Mouse (Mus musculus): ENCODE measurements around the gene Spib.

Gene Spib

DNA sequence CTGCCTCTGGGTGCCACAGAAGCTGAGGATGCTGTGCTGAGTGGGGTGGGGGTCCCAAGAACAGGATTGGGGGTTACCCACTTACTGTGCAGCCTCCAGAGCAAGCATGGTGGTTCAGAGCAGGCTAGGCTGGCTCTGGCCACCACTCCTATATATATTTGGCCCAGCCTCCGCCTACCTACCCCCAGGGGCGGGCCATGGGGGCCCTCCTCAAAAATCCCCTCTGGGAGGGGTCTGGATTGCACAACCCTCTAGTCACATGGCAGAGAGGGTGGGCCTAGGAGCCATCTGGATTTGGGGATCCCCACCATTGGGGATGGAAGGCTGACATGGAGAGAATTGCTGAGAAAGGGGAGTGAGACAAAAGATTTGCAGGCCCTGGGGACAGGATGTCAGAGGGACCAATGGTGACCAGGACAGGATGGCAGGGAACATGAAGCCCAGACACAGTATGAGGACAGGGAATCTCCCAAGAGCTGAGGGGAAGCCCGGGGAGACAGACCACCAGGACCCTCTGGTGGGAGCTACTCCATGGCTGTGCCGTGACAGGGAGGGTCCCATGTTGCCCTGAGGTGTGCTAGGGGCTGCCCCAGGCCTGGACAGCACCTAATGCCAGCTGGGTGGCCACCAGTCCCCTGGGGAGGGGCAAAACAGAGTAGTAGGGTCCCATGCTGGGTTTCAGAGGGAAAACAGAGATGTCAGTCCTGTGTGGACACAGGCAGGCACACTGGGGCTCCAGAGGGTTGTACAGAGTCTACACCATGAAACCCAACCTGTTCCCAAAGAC is at the start of gene Spib:
TSS of gene Spib (minus strand) at position 126 of the 787 bp plus-strand sequence.
- no peak for DNase-seq

- no peak for DNase-seq
Measured at GRCm38 (mm10) chr7:44581637-44582036, 49.8 kb upstream of the Spib start.

GRCm38 (mm10) chr7:44576333-44576844 is 44.5 kb upstream of the Spib start:
- DNase-seq: no peak

GRCm38 (mm10) chr7:44572956-44573484 is 41.1 kb upstream of the Spib start:
- DNase-seq: no peak

DNA sequence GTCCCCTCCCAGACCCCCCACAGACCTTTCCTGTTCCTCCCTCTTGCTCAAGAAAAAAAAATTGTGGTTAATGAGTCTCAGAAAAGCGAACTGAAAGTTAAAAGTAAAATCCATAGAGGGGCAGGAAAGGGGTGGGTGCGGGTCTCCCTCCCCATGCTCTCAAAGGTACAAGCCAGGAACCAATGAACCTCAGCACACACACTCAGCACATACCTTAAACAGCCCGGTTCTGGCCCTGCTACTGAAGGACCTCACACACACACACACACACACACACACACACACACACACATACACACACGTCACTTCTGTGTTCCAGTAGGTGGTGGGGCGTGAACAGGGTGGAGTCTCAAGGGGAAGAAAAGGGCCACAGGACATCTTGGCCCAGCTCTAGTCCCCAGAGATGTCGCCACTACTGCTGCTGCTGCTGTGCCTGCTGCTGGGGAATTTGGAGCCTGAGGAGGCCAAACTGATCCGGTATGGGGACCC is 40.4 kb upstream of the Spib start, which contains the start of gene Napsa:
TSS of gene Napsa (plus strand) at position 168 of the 489 bp plus-strand sequence.
- DNase-seq: no peak

DNA sequence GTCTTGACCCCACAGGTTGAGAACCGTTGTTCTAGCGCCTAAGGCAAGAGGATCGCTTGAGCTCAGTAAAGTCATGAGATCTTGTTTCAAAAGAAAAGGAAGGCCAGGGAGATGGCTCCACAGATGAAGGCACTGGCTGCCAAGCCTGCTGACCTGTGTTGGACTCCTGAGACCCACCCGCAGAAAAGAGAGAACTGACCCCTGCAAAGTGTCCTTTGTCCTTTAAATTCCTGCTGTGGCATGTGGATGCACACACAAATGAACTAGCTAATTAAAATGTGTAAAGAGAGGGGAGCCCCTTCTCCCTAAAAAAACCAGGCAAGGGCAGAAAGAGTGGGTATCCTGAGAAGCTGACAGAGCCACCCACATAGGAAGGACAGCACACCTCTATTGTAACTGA is 39.9 kb upstream of the Spib start:
- no peak for DNase-seq

DNA sequence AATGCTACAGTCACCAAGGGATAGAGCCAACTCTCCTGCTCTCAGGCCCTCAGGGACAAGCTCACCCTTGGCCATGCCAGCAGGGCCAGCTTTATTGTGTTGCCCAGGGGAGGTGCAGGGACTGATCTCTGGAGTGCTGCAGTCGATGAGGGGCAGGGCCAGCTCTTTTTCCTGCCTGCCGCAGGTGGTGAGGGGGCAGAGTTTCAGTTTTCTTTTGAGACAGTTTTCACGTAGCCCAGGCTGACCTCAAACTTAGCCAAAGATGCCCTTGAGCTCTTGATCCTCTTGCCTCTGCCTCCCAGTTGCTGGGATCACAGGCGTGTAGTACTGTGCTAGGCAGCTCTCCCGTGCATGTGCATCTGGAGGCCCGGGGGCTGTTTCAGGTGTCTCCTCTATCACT is 39.1 kb upstream of the Spib start:
- DNase-seq: no peak

DNA sequence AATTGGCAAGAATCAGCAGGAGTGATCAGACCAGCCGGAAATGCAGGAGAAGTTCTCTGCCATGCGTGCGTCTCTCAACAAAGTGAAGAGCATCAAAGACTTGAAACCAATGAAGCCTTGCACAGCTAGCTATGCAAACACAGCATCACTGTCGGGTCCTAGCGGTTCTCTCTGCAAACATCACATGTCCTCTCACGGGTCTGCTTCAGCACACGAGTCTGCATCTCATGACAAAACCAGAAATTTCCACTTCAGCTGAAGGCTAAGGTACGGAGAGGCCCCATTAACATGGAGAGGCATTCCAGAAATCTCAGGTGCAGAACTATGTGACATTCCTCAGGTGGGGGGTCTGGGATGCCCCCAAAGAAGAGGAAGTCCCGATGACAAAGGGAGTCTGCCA is 36.9 kb upstream of the Spib start:
- no peak for DNase-seq

DNA sequence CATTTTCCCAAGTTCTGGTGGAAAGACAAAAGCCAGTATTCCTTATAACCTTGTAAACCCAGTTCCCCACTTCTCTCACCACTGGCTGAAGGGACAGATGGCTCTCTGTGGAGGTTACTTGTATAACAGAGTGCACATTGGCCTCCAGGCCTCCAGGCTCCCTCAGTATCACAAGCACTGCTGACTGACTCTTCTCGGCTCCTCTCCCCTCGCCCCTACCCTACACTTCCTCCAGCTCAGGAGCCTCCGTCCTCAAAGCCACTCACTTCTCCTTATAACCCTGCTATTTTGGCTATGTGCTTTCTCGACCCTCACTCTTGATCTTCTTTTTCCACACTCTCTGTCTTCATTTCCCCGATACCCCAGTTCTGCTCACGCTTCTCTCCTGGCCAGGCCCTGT is 33.5 kb upstream of the Spib start:
- no peak for DNase-seq

DNA sequence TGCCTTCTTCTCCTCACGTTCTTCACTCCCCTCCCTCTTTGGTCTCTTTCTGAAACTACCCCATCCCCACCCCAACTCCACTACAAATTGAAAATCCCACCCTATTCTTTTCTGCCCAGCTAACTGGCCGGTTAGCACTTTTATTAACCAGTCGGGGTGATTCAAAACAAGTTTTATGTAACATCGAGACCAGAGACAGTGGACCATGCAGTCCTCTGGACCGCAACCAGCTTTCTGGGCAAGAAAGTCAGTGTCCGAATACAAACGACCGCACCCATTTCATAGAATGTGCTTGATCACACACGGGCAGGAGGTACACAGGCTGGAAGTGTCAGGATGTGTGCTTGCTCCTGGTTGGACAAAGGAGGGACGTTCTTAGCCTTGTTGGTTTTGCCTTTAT is 32.6 kb upstream of the Spib start:
- DNase-seq: no peak

- no peak for DNase-seq
Measured at GRCm38 (mm10) chr7:44563284-44563683, 31.4 kb upstream of the Spib start.

DNA sequence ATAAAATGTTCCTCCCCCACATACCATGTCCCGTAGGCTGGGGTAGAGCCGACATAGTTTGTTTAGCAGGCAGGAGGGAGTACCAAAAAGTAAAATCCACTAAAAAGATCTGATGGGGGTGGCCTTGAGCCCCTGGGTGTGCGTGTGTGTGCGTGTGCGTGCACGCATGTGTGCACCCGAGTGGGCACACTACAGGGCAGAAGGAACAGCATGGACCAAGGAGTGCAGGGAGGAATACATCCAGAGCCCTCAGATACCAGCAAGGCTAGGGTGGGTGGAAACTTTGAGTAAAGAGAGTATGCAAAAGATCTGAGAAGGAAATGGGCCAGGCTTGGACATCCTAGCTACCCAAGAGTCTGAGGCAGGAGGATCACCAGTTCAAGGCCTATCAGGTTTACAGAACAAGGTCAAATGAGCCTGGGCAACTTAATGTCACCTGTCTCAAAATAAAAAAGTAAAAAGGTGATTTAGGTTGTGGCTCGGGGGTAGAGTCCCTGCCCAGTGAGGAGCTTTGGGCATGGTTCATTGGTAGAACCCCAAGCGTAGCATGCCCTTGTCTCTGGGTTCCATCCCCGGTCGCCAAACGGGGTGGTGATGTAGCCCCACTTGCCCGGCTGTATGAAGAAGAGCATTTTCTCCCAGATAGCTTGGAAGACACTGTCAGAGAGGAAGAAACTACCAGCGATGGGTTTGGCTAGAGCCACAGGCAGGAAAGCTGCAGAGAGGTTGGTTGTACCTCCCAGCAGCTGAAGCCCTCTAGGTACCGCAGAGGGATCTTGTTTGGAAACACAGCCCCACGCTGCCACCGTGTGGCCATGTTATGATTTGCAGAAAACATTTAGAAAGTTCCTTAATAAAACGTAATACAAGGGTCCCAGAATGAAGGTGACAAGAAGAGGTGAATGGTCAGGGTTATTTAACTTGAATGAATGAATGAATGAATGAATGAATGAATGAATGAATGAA is 28.8 kb upstream of the Spib start:
- peak; percentile 60 for DNase-seq

GRCm38 (mm10) chr7:44557629-44558028 is 25.8 kb upstream of the Spib start:
- DNase-seq: no peak

GRCm38 (mm10) chr7:44553826-44554225 is 22.0 kb upstream of the Spib start, which contains the start of gene Nr1h2:
Gene Nr1h2, minus strand, starts transcription at chr7:44553951.
- peak; percentile 93 for DNase-seq

GRCm38 (mm10) chr7:44553196-44553764 is 21.4 kb upstream of the Spib start:
- DNase-seq: peak; percentile 47

- DNase-seq: no peak
Measured at GRCm38 (mm10) chr7:44552141-44552908, 20.5 kb upstream of the Spib start.

DNA sequence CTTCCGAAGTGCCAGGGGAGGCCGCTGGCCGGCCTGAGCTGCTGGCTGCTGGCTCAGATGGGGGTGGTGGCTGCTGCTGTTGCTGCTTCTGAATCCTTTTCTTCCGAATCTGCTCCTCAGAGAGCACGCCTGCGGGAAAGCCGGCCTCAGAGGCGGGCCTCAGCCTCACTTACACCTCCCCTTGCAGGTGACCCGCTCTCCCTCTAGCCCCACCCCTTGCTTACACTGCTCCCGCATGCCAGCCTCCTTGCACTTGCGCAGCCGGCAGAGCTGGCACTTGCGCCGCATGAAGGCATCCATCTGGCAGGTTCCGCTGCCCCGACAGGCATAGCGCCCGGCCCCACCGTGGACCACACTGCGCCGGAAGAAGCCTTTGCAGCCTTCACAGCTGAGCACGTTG is 19.9 kb upstream of the Spib start:
- no peak for DNase-seq

DNA sequence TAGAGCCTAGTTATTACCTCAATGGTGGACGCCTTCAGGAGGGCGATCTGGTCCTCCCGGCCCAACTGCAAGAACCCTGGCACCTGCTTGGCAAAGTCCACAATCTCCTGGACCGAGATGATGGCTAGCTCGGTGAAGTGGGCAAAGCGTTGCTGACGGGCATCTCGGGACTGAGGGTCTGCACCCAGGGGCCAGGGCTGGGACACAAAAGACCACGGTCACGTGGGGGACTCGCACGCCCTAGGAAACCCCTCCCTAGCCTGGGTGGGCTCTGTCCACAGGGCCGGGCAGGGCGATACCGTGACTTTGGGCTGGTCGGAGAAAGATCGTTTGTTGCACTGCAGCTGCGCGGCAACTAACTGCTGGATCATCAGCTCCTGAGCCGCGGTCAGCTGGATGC is 19.4 kb upstream of the Spib start:
- no peak for DNase-seq

- no peak for DNase-seq
Measured at GRCm38 (mm10) chr7:44550409-44550678, 18.5 kb upstream of the Spib start.

GRCm38 (mm10) chr7:44549621-44550408 is 17.9 kb upstream of the Spib start:
- DNase-seq: no peak

DNA sequence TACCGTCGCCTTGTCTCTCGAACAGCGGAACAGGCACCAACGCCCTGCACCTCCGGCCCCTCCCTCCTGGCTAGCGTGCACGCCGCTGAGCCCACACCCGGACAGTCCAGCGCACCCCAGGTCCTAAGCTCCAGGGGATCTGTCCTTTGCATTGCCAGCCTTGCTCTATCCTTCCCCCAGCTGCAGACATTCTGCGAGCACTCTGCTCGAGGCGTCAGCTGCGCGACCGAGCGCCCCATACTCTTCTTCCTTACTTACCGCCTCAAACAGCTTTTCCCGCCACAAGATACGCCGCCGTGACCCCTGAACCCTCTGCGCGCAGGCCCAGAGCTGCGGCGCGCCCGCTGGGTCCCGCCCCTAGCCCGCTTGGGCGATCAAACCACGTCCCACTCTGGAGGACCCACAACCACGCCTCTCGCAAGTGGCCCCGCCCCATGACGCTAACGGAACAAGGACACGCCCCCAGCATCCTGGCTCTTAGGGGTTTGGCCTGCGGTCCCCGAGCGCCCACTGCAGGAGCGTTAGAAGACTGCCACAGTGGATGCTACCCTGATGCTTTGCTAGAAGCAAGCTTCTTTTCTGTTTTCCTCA is 16.7 kb upstream of the Spib start, which contains the start of gene Pold1:
TSS of gene Pold1 (minus strand) at position 353 of the 591 bp plus-strand sequence.
- DNase-seq: peak; percentile 99
